Mouse (Mus musculus) myocyte (in vitro differentiated cells): ENCODE results near the gene Apela. TPM values are rescaled to one million over a fixed set of nuclear protein-coding genes. Genes with fewer than 3 reads are reported as not detected.

ENCODE experiments used
- H3K27me3 ChIP-seq: one replicate; pipeline ENCODE4 v1.6.1; 2011; ENCODE audit not compliant: control insufficient read depth, insufficient read depth, insufficient read length
- H3K36me3 ChIP-seq: one replicate; pipeline ENCODE4 v1.6.1; 2011; ENCODE audit not compliant: control insufficient read depth, insufficient read depth
- H3K4me2 ChIP-seq: one replicate; pipeline ENCODE4 v1.6.1; 2011; ENCODE audit warnings: low read depth, control low read depth
- H3K4me3 ChIP-seq: one replicate; pipeline ENCODE4 v1.5.1; 2011; ENCODE audit warnings: mild to moderate bottlenecking, control low read depth, moderate library complexity
- H3K79me2 ChIP-seq: one replicate; pipeline ENCODE4 v1.6.1; 2011; ENCODE audit not compliant: control insufficient read depth, insufficient read depth
- H3ac ChIP-seq: one replicate; pipeline ENCODE4 v1.6.1; 2011; ENCODE audit not compliant: control insufficient read depth, insufficient read length
- CEBPB ChIP-seq: IDR thresholded peaks from 2 replicates; pipeline ENCODE4 v1.6.1; 2011; ENCODE audit warnings: mild to moderate bottlenecking, moderate library complexity; ENCODE audit not compliant: poor library complexity, insufficient read depth, severe bottlenecking
- E2F4 ChIP-seq: IDR thresholded peaks from one replicate; pipeline ENCODE4 v1.6.1; 2011; ENCODE audit warnings: mild to moderate bottlenecking, control low read depth, moderate library complexity; ENCODE audit not compliant: insufficient read depth
- MAX ChIP-seq: IDR thresholded peaks from one replicate; pipeline ENCODE4 v1.6.1; 2011; ENCODE audit warnings: low read depth, mild to moderate bottlenecking, control low read depth
- MYOD1 ChIP-seq, 3 experiments: IDR thresholded peaks; one replicate each; pipeline ENCODE4 v1.6.1; 2011; ENCODE audit warnings: control low read depth in 2 of 3, low read depth in 2 of 3, mild to moderate bottlenecking in 2 of 3, moderate library complexity in 1 of 3; ENCODE audit not compliant: insufficient read length in 2 of 3, control insufficient read depth in 1 of 3
- MYOG ChIP-seq, 3 experiments: IDR thresholded peaks; one replicate each; pipeline ENCODE4 v1.6.1; 2011; ENCODE audit warnings: control low read depth in 2 of 3, low read depth in 2 of 3, mild to moderate bottlenecking in 2 of 3; ENCODE audit not compliant: insufficient read length in 2 of 3, control insufficient read depth in 1 of 3, insufficient read depth in 1 of 3
- POLR2A ChIP-seq: IDR thresholded peaks from one replicate; pipeline ENCODE4 v1.6.1; 2011; ENCODE audit warnings: low read depth, mild to moderate bottlenecking, control low read depth, moderate library complexity; ENCODE audit not compliant: insufficient read length
- POLR2AphosphoS2 ChIP-seq: IDR thresholded peaks from one replicate; pipeline ENCODE4 v1.6.1; 2011; ENCODE audit warnings: low read depth, control low read depth; ENCODE audit not compliant: insufficient read length
- REST ChIP-seq: IDR thresholded peaks from one replicate; pipeline ENCODE4 v1.6.1; 2011; ENCODE audit warnings: mild to moderate bottlenecking, control low read depth, moderate library complexity; ENCODE audit not compliant: insufficient read depth, insufficient read length
- SRF ChIP-seq: IDR thresholded peaks from one replicate; pipeline ENCODE4 v1.6.1; 2011; ENCODE audit warnings: low read depth; ENCODE audit not compliant: control insufficient read depth, insufficient read length
- TCF12 ChIP-seq: IDR thresholded peaks from one replicate; pipeline ENCODE4 v1.6.1; 2011; ENCODE audit warnings: mild to moderate bottlenecking, control low read depth; ENCODE audit not compliant: poor library complexity, insufficient read depth, severe bottlenecking
- TCF3 ChIP-seq: IDR thresholded peaks from one replicate; pipeline ENCODE4 v1.6.1; 2011; ENCODE audit warnings: low read depth, control low read depth; ENCODE audit not compliant: insufficient read length
- USF1 ChIP-seq: IDR thresholded peaks from one replicate; pipeline ENCODE4 v1.6.1; 2011; ENCODE audit warnings: low read depth, mild to moderate bottlenecking, control low read depth, moderate library complexity
- polyA plus RNA-seq: library from polyadenylated mRNA; unstranded; fragments of >200 nt; fragmentation: generic; extraction: Trizol; gene quantifications from one replicate; pipeline ENCODE4 v1.2.1, GENCODE M21; 2012; ENCODE audit warnings: missing spikeins

Apela gene
- polyA plus RNA-seq = not detected

DNA sequence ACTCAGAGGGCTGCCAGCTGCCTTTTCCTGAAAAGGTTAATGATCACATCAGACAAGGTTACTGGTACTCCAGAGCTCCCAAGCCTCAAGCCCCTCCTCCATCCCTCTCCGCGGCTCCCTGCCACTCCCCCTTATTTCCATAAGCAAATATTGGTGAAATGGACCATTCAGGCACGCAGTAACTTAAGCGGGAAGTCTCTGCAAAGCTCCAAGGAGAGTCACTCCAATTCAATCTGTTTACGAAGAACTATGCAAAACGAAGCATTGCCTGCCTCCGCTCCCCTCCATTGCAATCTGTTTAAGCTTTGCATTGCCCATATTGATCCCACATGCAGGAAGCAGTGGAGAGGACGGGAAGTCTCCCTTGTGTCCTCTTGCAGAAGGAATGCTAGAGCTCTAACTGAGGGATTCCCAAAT lies at the start of gene Apela:
Apela (minus strand) TSS at position 220 of the 417 bp plus-strand sequence.
- Histone ChIP-seq H3K79me2 (no peaks in the 10 kb centered on the region), H3K4me3 (no peak within 1 kb of the TSS), H3K4me2 (no peak within 1 kb of the TSS), H3K36me3 (no peaks in the 10 kb centered on the region), H3ac (no peak within 1 kb of the TSS), H3K27me3 (no peaks in the 10 kb centered on the region)
- TF ChIP-seq CEBPB (no peak), POLR2AphosphoS2 (no peak), E2F4 (no peak), MYOD1 (IDR thresholded peaks at IDR 0.05; ENCODE audit: control insufficient read depth in 1 of 3, insufficient read length in 2 of 3, low read depth in 2 of 3) (no peak), MAX (no peak), TCF3 (no peak), POLR2A (no peak), SRF (no peak), REST (no peak), MYOG (IDR thresholded peaks at IDR 0.05; ENCODE audit: control insufficient read depth in 1 of 3, insufficient read depth in 1 of 3, insufficient read length in 2 of 3, low read depth in 2 of 3) (no peak), USF1 (no peak), TCF12 (no peak)

DNA sequence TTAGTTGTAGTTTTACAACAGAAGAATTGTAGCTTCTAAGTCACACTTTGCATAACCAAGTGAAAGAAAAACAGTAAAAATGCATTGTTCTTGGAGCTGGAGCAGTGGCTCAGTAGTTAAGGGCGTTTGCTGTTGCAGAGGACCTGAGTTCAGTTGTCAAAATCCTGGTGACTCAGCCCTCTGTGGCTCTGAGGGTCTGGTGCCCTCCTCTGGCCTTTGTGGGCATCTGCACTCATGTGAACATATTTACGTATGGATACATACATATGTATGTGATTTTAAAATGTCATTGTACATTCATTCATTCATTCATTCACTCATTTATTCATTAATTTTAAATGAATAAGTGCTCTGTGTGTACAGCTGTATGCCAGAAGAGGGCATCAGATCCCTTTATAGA lies 48.5 kb upstream of the Apela start:
- H3K79me2 ChIP-seq = no peaks in the 10 kb centered on the region
- H3K4me3 ChIP-seq = no peak overlapping the region
- no peak overlapping the region for H3K4me2 ChIP-seq
- H3K36me3 ChIP-seq = no peaks in the 10 kb centered on the region
- no peak overlapping the region for H3ac ChIP-seq
- H3K27me3 ChIP-seq = no peaks in the 10 kb centered on the region
- no peak for TF ChIP-seq TCF12
- no peak for TF ChIP-seq CEBPB
- TF ChIP-seq POLR2AphosphoS2 = no peak
- no peak for TF ChIP-seq POLR2A
- no peak for TF ChIP-seq REST
- TF ChIP-seq USF1 = no peak

DNA sequence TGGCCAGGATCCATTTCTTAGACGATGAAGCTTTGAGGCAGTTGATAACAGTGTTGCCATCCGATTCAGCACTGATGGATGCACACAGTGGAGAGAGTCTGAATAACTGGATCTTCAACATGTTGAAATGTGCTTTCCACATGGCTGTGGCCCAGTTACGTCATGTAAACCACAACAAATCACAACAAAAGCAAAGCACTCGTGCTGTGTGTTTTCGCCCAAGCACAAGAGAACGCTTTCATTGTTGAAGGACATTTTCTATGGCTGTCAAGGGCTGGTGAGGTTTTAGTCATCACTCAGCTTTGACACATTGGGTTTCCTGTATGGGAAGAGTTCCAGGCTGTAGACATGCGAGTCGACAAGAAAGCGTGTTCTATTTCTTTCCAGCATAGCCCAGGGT lies 43.6 kb upstream of the Apela start:
- Histone ChIP-seq H3K27me3 (no peaks in the 10 kb centered on the region), H3K36me3 (no peaks in the 10 kb centered on the region), H3K4me2 (no peak overlapping the region), H3ac (no peak overlapping the region), H3K79me2 (no peaks in the 10 kb centered on the region), H3K4me3 (no peak overlapping the region)
- TF ChIP-seq MAX (no peak), MYOG (IDR thresholded peaks at IDR 0.05; ENCODE audit: control insufficient read depth in 1 of 3, insufficient read depth in 1 of 3, insufficient read length in 2 of 3, low read depth in 2 of 3) (no peak), POLR2AphosphoS2 (no peak), SRF (no peak), POLR2A (no peak), CEBPB (no peak), REST (no peak), TCF12 (no peak), MYOD1 (IDR thresholded peaks at IDR 0.05; ENCODE audit: control insufficient read depth in 1 of 3, insufficient read length in 2 of 3, low read depth in 2 of 3) (no peak), E2F4 (no peak), USF1 (no peak), TCF3 (no peak)

DNA sequence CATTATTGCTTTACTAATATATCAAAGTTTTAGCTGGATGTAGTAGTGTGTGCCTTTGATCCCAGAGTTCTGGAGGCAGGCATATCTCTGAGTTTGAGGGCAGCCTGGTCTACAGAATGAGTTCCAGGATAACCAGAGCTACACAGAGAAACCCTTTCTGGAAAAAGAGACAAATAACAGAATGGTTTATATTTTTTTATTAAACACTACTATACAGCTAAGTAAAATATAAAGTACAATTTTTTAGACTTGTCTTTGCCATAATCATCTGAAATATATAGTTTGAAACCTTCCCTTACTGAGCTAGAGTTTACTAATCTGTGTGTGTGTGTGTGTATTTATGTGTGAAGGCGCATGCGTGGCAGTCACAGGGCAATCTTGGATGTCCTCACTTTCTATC lies 37.6 kb upstream of the Apela start, which contains the start of gene Gm10663:
Gm10663 (plus strand) TSS at position 301 of the 400 bp plus-strand sequence.
- no peak within 1 kb of the TSS for H3K4me2 ChIP-seq
- H3K4me3 ChIP-seq = no peak within 1 kb of the TSS
- H3K79me2 ChIP-seq = no peaks in the 10 kb centered on the region
- no peak for TF ChIP-seq MYOD1 (IDR thresholded peaks at IDR 0.05; ENCODE audit: control insufficient read depth in 1 of 3, insufficient read length in 2 of 3, low read depth in 2 of 3)
- no peak for TF ChIP-seq POLR2A
- no peak for TF ChIP-seq MAX
- H3K36me3 ChIP-seq = no peaks in the 10 kb centered on the region
- H3K27me3 ChIP-seq = no peaks in the 10 kb centered on the region
- H3ac ChIP-seq = no peak within 1 kb of the TSS

DNA sequence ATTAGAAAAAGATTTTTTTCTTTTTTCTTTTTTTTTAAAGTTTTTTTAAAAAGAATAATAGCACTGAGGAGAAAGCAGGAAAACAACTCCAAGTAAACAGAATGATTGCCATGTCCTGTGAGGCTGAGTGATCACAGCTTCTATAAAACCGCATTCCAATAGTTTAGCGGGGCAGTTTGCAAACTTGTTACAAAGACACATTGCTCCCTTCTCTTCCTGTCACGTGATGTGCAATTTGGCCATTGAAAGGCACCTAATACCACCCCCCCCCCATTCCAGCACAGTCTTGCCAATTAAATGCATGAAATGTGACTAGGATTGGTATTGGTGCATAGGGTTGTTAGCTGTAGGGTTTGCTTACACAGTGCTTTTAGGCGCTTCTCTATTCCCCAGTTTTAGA lies 33.9 kb upstream of the Apela start:
- TF ChIP-seq CEBPB (no peak), MYOD1 (IDR thresholded peaks at IDR 0.05; ENCODE audit: control insufficient read depth in 1 of 3, insufficient read length in 2 of 3, low read depth in 2 of 3) (no peak), E2F4 (no peak), POLR2A (no peak), USF1 (no peak), MAX (no peak), SRF (no peak), POLR2AphosphoS2 (no peak), MYOG (IDR thresholded peaks at IDR 0.05; ENCODE audit: control insufficient read depth in 1 of 3, insufficient read depth in 1 of 3, insufficient read length in 2 of 3, low read depth in 2 of 3) (no peak), TCF12 (no peak), TCF3 (no peak), REST (no peak)

More for the DNA sequence above, 33.9 kb upstream of the Apela start:
- Histone ChIP-seq H3K4me3 (no peak overlapping the region), H3K4me2 (no peak overlapping the region), H3K79me2 (no peaks in the 10 kb centered on the region), H3ac (no peak overlapping the region), H3K36me3 (no peaks in the 10 kb centered on the region), H3K27me3 (no peaks in the 10 kb centered on the region)
